Mouse (Mus musculus) A20 (cell line): ENCODE measurements around the gene Dnah14.
A peak's percentile ranks its signal among the peaks of the same experiment; 100 is the strongest.
"Not testable (repeated sequence)": the region's sequence is repeated elsewhere in the genome, so short reads cannot be mapped to it uniquely, and the experiment has no call there.

Experiments used
- DNase-seq: peaks from one replicate; pipeline ENCODE4 v3.0.0-alpha.2; 2011; ENCODE audit warnings: low read depth, low spot score

Gene Dnah14

GRCm38 (mm10) chr1:181782600-181782999 lies 206.2 kb downstream of the Dnah14 start:
- DNase-seq = not testable (repeated sequence)

DNA sequence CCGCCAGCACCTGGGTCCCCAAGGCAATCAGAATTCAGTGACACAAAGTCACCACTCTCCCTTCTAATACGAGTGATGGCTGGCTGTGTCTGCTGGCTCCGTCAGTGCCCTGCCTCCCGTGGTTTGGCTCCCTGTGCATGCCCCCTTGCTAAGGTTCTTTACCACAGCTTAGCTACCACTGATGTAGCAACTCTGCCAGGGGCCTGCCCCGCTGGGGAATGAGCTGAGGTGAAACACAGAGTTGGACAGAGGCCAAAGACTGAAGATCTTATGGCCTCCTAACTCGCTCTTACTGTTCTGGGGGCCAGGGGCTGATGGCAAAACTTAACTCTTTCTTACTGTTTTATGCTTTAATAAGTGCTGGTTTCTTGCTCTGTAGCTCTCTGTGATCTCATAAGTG lies 213.6 kb downstream of the Dnah14 start:
- DNase-seq = no peak

- no peak for DNase-seq
Measured at GRCm38 (mm10) chr1:181793541-181793940, 217.2 kb downstream of the Dnah14 start.

DNA sequence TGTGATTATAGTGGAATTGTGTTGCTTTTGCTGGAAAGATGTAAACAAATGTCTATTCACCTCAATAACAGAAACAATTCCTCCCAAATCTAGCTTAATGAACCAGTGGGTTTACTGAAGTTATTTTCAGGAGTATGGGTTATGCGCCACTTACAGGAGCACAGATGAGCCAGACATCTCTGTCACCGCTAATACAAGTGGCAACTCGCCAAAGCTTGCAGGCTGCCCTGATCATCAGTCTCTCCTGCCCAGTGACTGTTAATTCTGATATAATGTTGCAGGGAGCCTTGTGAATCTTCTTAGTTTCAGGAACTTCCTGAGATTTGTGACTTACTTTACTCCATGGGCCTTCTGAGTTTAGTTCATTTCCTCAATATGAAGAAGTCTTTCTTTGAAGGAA lies 223.6 kb downstream of the Dnah14 start:
- no peak for DNase-seq

- DNase-seq = no peak
Measured at GRCm38 (mm10) chr1:181800667-181801066, 224.3 kb downstream of the Dnah14 start.

GRCm38 (mm10) chr1:181811481-181812223 lies 235.3 kb downstream of the Dnah14 start:
- DNase-seq = no peak

DNA sequence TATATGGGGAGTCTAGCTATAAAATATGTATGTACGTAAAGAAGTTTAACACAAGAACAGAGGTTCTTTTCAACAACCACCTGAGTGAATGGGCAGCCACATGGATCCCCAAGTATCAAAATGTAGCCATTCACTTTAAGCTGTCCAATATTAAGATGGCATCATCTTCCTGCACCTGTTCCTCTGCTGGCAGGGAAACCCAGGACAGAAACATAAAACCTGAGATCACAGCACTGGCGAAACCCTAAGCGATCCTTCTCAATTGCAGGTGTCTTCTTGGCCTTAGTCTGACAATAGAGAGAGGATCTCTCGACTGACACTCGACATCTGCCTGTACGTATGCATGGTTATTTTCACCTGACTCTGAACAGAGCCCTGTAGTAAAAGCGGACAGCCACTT lies 250.4 kb downstream of the Dnah14 start:
- no peak for DNase-seq

- DNase-seq = peak; percentile 54
Measured at GRCm38 (mm10) chr1:181828365-181828764, 252.0 kb downstream of the Dnah14 start.

DNA sequence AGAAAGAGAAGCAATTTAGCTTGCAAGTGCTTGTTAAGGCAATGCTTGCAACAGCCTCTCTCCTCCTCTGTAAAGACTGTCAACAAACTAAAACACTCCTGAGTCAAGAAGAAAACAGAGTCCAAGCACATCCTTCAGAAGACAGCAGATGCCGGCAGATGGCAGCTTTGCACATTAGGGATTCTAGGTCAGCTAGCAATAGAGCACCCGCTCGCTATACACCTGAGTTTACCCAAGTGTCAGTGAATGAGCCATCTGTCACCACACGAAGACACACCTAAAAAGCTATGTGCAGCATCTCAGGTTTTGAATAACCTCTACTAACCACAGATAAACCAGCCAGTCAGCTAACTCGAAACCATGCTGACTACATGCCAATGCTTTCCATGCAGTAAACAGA lies 256.4 kb downstream of the Dnah14 start:
- DNase-seq = no peak

DNA sequence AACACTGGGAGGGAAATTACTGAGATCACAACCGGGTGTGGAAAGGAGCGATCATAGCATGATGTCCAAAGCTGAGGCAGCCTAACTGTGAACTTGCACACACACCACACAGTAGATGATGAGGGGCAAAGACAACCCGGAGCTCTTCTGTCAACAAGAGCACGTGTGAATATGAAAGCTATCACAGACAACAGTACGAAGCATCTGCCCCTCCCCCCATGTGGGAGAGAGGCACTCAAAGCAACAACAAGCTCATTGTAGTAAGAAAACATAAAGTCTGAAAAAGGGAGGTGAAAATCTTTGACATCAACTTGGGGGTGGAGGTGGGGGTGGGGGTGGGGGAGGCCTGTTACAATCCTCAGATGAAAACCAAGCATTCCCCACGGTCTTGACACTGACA lies 256.8 kb downstream of the Dnah14 start:
- DNase-seq = no peak

GRCm38 (mm10) chr1:181838111-181838510 lies 261.8 kb downstream of the Dnah14 start:
- no peak for DNase-seq

DNA sequence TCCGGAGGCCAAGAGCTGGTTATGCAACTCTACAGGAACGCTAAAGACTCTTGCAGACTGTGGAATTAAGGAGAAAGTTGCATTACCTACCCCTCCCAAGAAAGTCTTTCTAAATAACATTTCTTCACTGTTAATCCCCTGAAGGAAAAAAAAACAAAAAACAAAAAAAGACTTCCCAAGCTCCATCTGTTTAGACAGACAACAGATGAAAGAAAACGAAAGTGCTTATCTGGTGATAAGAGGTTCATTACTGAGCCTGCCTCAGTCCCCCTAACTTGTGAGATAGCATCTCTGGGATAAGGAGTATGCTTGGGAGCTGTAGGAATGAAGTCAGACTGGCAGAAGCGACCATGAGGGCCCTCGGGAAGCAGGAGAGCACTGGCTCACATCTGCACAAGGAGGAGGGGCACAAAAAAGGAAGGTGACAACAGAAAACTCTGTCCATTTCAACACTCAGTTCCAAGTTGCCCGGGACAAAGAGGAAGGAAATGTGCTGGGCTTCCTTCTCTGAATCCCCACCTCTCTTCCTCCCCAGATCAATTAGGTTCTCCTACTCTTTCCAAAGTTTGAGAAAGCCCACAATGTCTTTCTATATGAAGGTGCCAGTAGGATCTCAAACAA lies 263.5 kb downstream of the Dnah14 start:
- no peak for DNase-seq

GRCm38 (mm10) chr1:181841396-181841795 lies 265.0 kb downstream of the Dnah14 start:
- DNase-seq = no peak

- peak; percentile 98 for DNase-seq
Measured at GRCm38 (mm10) chr1:181841864-181842672, 265.7 kb downstream of the Dnah14 start.

GRCm38 (mm10) chr1:181842781-181843180 lies 266.4 kb downstream of the Dnah14 start, which contains the start of gene Lbr:
Gene Lbr (minus strand): TSS chr1:181843046.
- DNase-seq = no peak

DNA sequence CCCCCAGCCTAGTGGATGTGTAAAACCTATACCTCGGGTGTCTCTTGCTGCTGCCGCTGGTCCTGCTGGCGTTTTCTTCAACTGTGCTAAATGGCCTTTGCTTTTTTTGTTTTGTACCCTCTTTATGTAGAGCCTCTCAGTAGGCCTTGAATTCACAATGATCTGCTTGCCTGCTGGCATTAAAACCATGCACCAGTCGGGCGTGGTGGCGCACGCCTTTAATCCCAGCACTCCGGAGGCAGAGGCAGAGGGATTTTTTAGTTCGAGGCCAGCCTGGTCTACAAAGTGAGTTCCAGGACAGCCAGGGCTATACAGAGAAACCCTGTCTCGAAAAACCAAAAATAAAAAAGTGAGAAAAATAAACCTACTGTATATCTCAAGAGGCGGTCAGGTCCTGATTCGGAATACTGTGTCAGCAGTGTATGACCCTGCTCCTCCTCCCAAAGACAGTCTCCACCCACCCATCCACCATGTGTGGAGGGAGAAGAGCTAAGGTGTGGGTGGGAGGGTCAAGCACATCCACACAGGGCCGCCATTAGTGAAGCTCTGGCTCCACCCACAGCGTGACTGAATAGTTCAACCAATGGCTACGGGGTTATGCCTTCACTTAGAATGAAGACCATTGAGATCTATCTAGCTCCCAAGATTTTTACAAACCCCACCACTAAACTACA lies 268.7 kb downstream of the Dnah14 start:
- peak; percentile 83 for DNase-seq

DNA sequence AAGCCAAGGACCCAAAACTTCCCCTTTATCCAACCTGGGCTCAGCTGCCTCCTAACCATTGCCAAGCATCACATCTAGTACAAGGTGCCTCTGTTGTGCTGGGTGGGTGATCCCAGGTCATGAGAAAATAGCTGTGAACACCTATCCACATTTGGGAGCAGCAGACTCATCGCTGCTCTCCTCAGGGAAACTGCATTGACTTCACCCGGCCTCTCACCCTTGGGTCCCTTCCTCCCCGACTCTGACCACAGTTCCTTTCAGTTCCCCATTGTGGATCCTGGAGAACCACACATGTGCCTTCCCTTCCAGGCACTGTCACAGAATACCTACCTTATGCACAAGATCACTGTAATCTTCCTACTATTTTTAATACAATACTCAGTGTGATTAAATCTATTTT lies 269.4 kb downstream of the Dnah14 start:
- DNase-seq = peak; percentile 71

DNA sequence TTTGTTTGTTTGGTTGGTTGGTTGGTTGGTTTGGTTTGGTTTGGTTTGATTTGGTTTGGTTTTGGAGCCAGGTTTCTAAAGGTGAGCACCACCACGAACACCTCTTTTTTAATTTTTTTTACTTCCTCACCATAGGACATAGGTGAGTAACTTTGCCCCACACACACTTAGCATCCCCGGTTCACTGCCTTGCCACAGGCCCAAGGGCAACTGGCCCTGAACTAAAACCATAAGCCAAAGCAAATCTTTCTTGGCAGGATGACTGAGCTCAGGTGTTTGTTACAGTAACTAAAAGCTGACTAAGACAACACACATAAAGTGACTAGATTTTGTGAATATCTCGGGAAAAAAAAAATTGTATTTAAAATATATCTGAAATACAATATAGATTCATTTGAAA lies 271.0 kb downstream of the Dnah14 start:
- peak; percentile 66 for DNase-seq

DNA sequence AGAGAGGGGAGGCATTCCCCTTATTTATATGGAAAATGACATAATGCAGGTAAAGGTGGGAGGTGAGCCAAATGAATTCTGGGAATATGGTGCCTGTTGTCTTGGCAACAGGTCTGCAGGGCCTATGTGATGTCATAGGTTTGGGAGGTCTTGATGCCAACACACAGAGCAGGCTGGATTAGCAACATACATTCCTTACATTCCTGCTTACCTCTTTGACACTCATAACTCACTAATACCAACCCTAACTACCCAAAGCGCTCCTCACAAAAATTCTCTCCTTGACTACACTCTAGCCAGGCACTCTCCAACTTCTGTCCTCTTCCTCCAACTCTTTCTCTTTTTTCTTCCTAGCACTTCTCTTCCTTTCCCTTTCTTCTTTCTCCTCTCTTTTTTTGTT lies 271.9 kb downstream of the Dnah14 start:
- no peak for DNase-seq

GRCm38 (mm10) chr1:181850441-181850840 lies 274.1 kb downstream of the Dnah14 start:
- no peak for DNase-seq

GRCm38 (mm10) chr1:181851521-181852310 lies 275.4 kb downstream of the Dnah14 start:
- DNase-seq = no peak
